Mouse (Mus musculus) activated CD4-positive, CD25-positive, alpha-beta regulatory T cell, adult 4 months (primary cell): ENCODE results near the gene Fndc3b. TPM values are rescaled to one million over a fixed set of nuclear protein-coding genes. Genes with fewer than 3 reads are reported as not detected.
A peak's percentile ranks its signal among the peaks of the same experiment; 100 is the strongest.

Experiments
- ATAC-seq: one replicate; pipeline ENCODE4 v1.8.0; 2017
- polyA plus RNA-seq, 2 experiments: library from polyadenylated mRNA; unstranded; fragments of 100-300 nt; shearing (Covaris generic); gene quantifications; one replicate each; pipeline ENCODE4 v1.2.1; 2017

Gene Fndc3b
- polyA plus RNA-seq: under 1 TPM; 0.17 to 0.81 TPM

GRCm38 (mm10) chr3:27710648-27711428 lies at the start of gene Fndc3b:
Fndc3b (minus strand) TSS chr3:27711307.
- peak; percentile 93 for ATAC-seq

- ATAC-seq: no peak
Measured at GRCm38 (mm10) chr3:27760278-27760677, 49.2 kb upstream of the Fndc3b start.

- ATAC-seq: no peak
Measured at GRCm38 (mm10) chr3:27758976-27759375, 47.9 kb upstream of the Fndc3b start.

GRCm38 (mm10) chr3:27751657-27752056 lies 40.5 kb upstream of the Fndc3b start:
- no peak for ATAC-seq

GRCm38 (mm10) chr3:27751156-27751555 lies 40.0 kb upstream of the Fndc3b start:
- ATAC-seq: no peak

- no peak for ATAC-seq
Measured at GRCm38 (mm10) chr3:27745651-27746050, 34.5 kb upstream of the Fndc3b start.

- no peak for ATAC-seq
Measured at GRCm38 (mm10) chr3:27744754-27745153, 33.6 kb upstream of the Fndc3b start.

- ATAC-seq: no peak
Measured at GRCm38 (mm10) chr3:27743271-27744145, 32.4 kb upstream of the Fndc3b start.

GRCm38 (mm10) chr3:27742124-27742523 lies 31.0 kb upstream of the Fndc3b start:
- no peak for ATAC-seq

- no peak for ATAC-seq
Measured at GRCm38 (mm10) chr3:27740136-27740535, 29.0 kb upstream of the Fndc3b start.

- ATAC-seq: no peak
Measured at GRCm38 (mm10) chr3:27736180-27736579, 25.1 kb upstream of the Fndc3b start.

- no peak for ATAC-seq
Measured at GRCm38 (mm10) chr3:27735113-27735512, 24.0 kb upstream of the Fndc3b start.

GRCm38 (mm10) chr3:27728798-27729782 lies 18.0 kb upstream of the Fndc3b start:
- no peak for ATAC-seq

- no peak for ATAC-seq
Measured at GRCm38 (mm10) chr3:27728176-27728575, 17.1 kb upstream of the Fndc3b start.

GRCm38 (mm10) chr3:27725752-27726151 lies 14.6 kb upstream of the Fndc3b start:
- ATAC-seq: no peak

- no peak for ATAC-seq
Measured at GRCm38 (mm10) chr3:27724208-27724607, 13.1 kb upstream of the Fndc3b start.

GRCm38 (mm10) chr3:27718829-27719365 lies 7.8 kb upstream of the Fndc3b start:
- ATAC-seq: no peak

- ATAC-seq: no peak
Measured at GRCm38 (mm10) chr3:27713971-27714370, 2.9 kb upstream of the Fndc3b start.

- ATAC-seq: no peak
Measured at GRCm38 (mm10) chr3:27712421-27712820, 1.3 kb upstream of the Fndc3b start.

- ATAC-seq: no peak
Measured at GRCm38 (mm10) chr3:27709906-27710647, 1.0 kb downstream of the Fndc3b start.
